Mouse (Mus musculus): ENCODE measurements around the gene Fabp2. TPM values are rescaled to one million over a fixed set of nuclear protein-coding genes. Genes with fewer than 3 reads are reported as not detected.
"Not testable (repeated sequence)": the region's sequence is repeated elsewhere in the genome, so short reads cannot be mapped to it uniquely, and the experiment has no call there.

The Fabp2 gene
- polyA plus RNA-seq, 1 experiment from 2014 or later: 1,335 TPM

- 91% methylated on average over 1 of the region's 1 CpGs for WGBS
- Histone ChIP-seq H3K4me2 (ENCODE audit: low read depth, low read length) (no peak overlapping the region), H3K27me3 (replicated peaks; ENCODE audit: control insufficient read depth, insufficient read depth, low read length) (no peaks in the 10 kb centered on the region), H3K27ac (ENCODE audit: low read length) (no peak overlapping the region), H3K36me3 (ENCODE audit: control insufficient read depth, insufficient read depth, low read length) (0 out of 2 replicates have a peak, but pooled peaks cover 3% of the 10 kb centered on the region), H3K4me3 (ENCODE audit: low read length) (no peak overlapping the region), H3K9ac (ENCODE audit: low read depth, low read length) (no peak overlapping the region), H3K9me3 (ENCODE audit: control insufficient read depth, low read length) (no peaks in the 10 kb centered on the region), H3K4me1 (ENCODE audit: control insufficient read depth, insufficient read depth, low read length) (no peaks in the 10 kb centered on the region)
- no peak for ATAC-seq
These were observed 37.6 kb downstream of the Fabp2 start for GRCm38 (mm10) chr3:122932466-122932865.

- ATAC-seq; H3K4me2 ChIP-seq (ENCODE audit: low read depth, low read length); H3K4me3 ChIP-seq (ENCODE audit: low read length); H3K27me3 ChIP-seq (replicated peaks; ENCODE audit: control insufficient read depth, insufficient read depth, low read length); H3K27ac ChIP-seq (ENCODE audit: low read length); H3K9ac ChIP-seq (ENCODE audit: low read depth, low read length); H3K9me3 ChIP-seq (ENCODE audit: control insufficient read depth, low read length); H3K4me1 ChIP-seq (ENCODE audit: control insufficient read depth, insufficient read depth, low read length); H3K36me3 ChIP-seq (ENCODE audit: control insufficient read depth, insufficient read depth, low read length): not testable (repeated sequence)
- WGBS: 80% methylated on average over 13 of the region's 13 CpGs
These were observed 42.3 kb downstream of the Fabp2 start for GRCm38 (mm10) chr3:122937176-122937575.

GRCm38 (mm10) chr3:122939215-122939614 lies 44.3 kb downstream of the Fabp2 start:
- Histone ChIP-seq H3K4me2 (ENCODE audit: low read depth, low read length) (no peak overlapping the region), H3K27ac (ENCODE audit: low read length) (no peak overlapping the region), H3K9ac (ENCODE audit: low read depth, low read length) (no peak overlapping the region), H3K27me3 (replicated peaks; ENCODE audit: control insufficient read depth, insufficient read depth, low read length) (no peaks in the 10 kb centered on the region), H3K36me3 (ENCODE audit: control insufficient read depth, insufficient read depth, low read length) (no peaks in the 10 kb centered on the region), H3K4me1 (ENCODE audit: control insufficient read depth, insufficient read depth, low read length) (no peaks in the 10 kb centered on the region), H3K9me3 (ENCODE audit: control insufficient read depth, low read length) (no peaks in the 10 kb centered on the region), H3K4me3 (ENCODE audit: low read length) (no peak overlapping the region)
- WGBS: 75% methylated on average over 2 of the region's 2 CpGs
- no peak for ATAC-seq

- ATAC-seq: no peak
- H3K4me2 ChIP-seq (ENCODE audit: low read depth, low read length): no peak overlapping the region
- H3K9ac ChIP-seq (ENCODE audit: low read depth, low read length): no peak overlapping the region
- H3K36me3 ChIP-seq (ENCODE audit: control insufficient read depth, insufficient read depth, low read length): 0 out of 2 replicates have a peak, but pooled peaks cover 2% of the 10 kb centered on the region
- no peaks in the 10 kb centered on the region for H3K9me3 ChIP-seq (ENCODE audit: control insufficient read depth, low read length)
- H3K27me3 ChIP-seq (replicated peaks; ENCODE audit: control insufficient read depth, insufficient read depth, low read length): no peaks in the 10 kb centered on the region
- no peak overlapping the region for H3K27ac ChIP-seq (ENCODE audit: low read length)
- H3K4me1 ChIP-seq (ENCODE audit: control insufficient read depth, insufficient read depth, low read length): no peaks in the 10 kb centered on the region
- WGBS: 76% methylated on average over 6 of the region's 6 CpGs
- no peak overlapping the region for H3K4me3 ChIP-seq (ENCODE audit: low read length)
These were observed 48.6 kb downstream of the Fabp2 start for GRCm38 (mm10) chr3:122943387-122943890.

Other genes with a start within 250 kb of the Fabp2 start
- 8.4 and 9.0 TPM in 2 replicates for gene Pde5a, start 166.1 kb upstream of the Fabp2 start, polyA plus RNA-seq (2015; fragmentation: Nextera tagmentation; extraction: Ambion mirVana)
- gene Gm10959, start 24.3 kb downstream of the Fabp2 start, polyA plus RNA-seq (2015; fragmentation: Nextera tagmentation; extraction: Ambion mirVana): not detected in 2 replicates
- 128 and 131 TPM in 2 replicates for gene 1810037I17Rik, start 29.1 kb downstream of the Fabp2 start, polyA plus RNA-seq (2015; fragmentation: Nextera tagmentation; extraction: Ambion mirVana)
- 6.6 and 9.2 TPM in 2 replicates for gene Usp53, start 89.4 kb downstream of the Fabp2 start, polyA plus RNA-seq (2015; fragmentation: Nextera tagmentation; extraction: Ambion mirVana)
- 0.45 and 0.59 TPM in 2 replicates for gene Myoz2, start 139.9 kb downstream of the Fabp2 start, polyA plus RNA-seq (2015; fragmentation: Nextera tagmentation; extraction: Ambion mirVana)

Data from intestine, embryonic 16.5 days (tissue).